In the genomic region with DNA sequence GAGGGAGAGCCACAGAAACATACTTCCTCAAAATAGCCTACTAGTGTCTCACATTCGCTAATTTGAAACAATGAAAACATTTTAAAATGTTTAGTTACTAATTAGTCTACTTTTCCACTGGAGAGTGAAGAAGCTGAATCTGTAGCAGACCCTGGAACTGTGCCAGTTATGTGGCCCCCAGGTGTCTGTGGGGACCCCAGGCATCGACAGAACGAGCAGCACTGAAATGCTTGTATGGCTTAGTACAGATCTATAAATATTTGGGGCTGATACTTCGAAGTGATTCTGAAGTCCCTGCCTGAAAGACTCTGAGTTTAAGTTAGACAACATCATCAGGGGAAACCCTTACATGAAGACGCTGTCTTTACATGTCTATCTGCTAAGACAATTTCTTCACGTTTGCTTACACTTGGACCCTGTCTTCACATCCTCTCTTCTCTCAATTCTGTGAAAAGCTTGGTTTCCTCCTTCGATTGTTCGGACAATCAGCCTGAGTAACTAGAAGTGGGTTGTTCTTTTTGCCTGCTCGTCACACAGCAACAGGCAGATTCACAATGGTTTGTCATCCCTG, we compare ENCODE assay signal across 26 mouse cellular contexts. TPM values are rescaled to one million over a fixed set of nuclear protein-coding genes. Genes with fewer than 3 reads are reported as not detected.
DNase-seq lines count a peak whose midpoint lies in the region; ATAC-seq and TF ChIP-seq lines count a peak whose summit lies in the region.
"Had no signal": no experiment of that assay in that cellular context is flagged by ENCODE, and none has a peak within 500 bp of the region (broad histone marks: within the 10 kb centered on the region; RNA-seq: fewer than 3 reads in every experiment).

No protein-coding gene starts in this region.

- no peak for TF ChIP-seq POLR2A in thymus, adult 2 months (IDR thresholded peaks at IDR 0.05; ENCODE audit: control insufficient read depth, extremely low read depth, insufficient read depth, low read length, poor library complexity)
- no peak for TF ChIP-seq POLR2A in bone marrow, adult 2 months (IDR thresholded peaks at IDR 0.05; ENCODE audit: borderline replicate concordance, control insufficient read depth, low read depth, low read length)

- H3K4me2 ChIP-seq in liver, postnatal 0 days (ENCODE audit: low read depth, low read length): no peak overlapping the region
- no peak overlapping the region for H3K4me2 ChIP-seq in liver, embryonic 11.5 days
- no peak overlapping the region for H3K4me2 ChIP-seq in kidney, embryonic 14.5 days (replicated peaks; ENCODE audit: low read depth, low read length)
- H3K4me2 ChIP-seq: heart, embryonic 13.5 days; hindbrain, embryonic 14.5 days had no signal

- peaks cover 2% of the 10 kb centered on the region; the same call in 1 of the 2 replicates for H3K4me1 ChIP-seq in liver, postnatal 0 days (ENCODE audit: insufficient read depth)
- H3K4me1 ChIP-seq in liver, embryonic 11.5 days (replicated peaks; ENCODE audit: control insufficient read depth, insufficient read depth, low read length): no peaks in the 10 kb centered on the region
- H3K4me1 ChIP-seq in thymus, adult 2 months (replicated peaks; ENCODE audit: control insufficient read depth, insufficient read depth, low read length): peaks cover 11% of the 10 kb centered on the region
- H3K4me1 ChIP-seq in bone marrow, adult 2 months (ENCODE audit: control insufficient read depth, insufficient read depth, low read length): peaks cover 4% of the 10 kb centered on the region
- no peaks in the 10 kb centered on the region for H3K4me1 ChIP-seq in kidney, embryonic 14.5 days (ENCODE audit: control insufficient read depth, insufficient read depth, low read length)
- H3K4me1 ChIP-seq: heart, embryonic 10.5 days had no signal

- H3K36me3 ChIP-seq in liver, postnatal 0 days (replicated peaks; ENCODE audit: insufficient read depth, low read length): no peaks in the 10 kb centered on the region
- H3K36me3 ChIP-seq in liver, embryonic 11.5 days (ENCODE audit: control insufficient read depth, insufficient read depth, low read length): no peaks in the 10 kb centered on the region
- H3K36me3 ChIP-seq in thymus, adult 2 months (ENCODE audit: control insufficient read depth, insufficient read depth, low read length): no peaks in the 10 kb centered on the region
- H3K36me3 ChIP-seq in splenic B cell, adult 2 months (ENCODE audit: control insufficient read depth, insufficient read depth, low read length, poor library complexity, severe bottlenecking): no peaks in the 10 kb centered on the region
- H3K36me3 ChIP-seq in kidney, embryonic 14.5 days (ENCODE audit: control insufficient read depth, insufficient read depth, low read length): no peaks in the 10 kb centered on the region
- H3K36me3 ChIP-seq: forebrain, embryonic 10.5 days; heart, embryonic 10.5 days; heart, embryonic 13.5 days had no signal

- DNase-seq in liver, postnatal 0 days: no peak
- no peak for DNase-seq in liver, embryonic 11.5 days (ENCODE audit: low spot score)
- DNase-seq in thymus, adult 2 months: no peak
- DNase-seq in thymus, postnatal 25 days: no peak
- DNase-seq in splenic B cell, adult 2 months (ENCODE audit: low read depth, low spot score): peak; percentile 52
- DNase-seq in adrenal gland, adult 2 months: no peak
- DNase-seq: adrenal gland, postnatal 14 days; cerebellum, adult 18-20 months; cerebellum, adult 9-10 months; cerebellum, postnatal 14 days; gastrocnemius, postnatal 10 days; gastrocnemius, postnatal 36 days; heart, postnatal 14 days; heart, postnatal 4 days had no signal

- no peak overlapping the region for H3K9ac ChIP-seq in liver, postnatal 0 days (replicated peaks)
- H3K9ac ChIP-seq in liver, embryonic 11.5 days (ENCODE audit: low read depth, low read length): no peak overlapping the region
- no peak overlapping the region for H3K9ac ChIP-seq in kidney, embryonic 14.5 days (ENCODE audit: low read depth, low read length)
- H3K9ac ChIP-seq: heart, embryonic 13.5 days; hindbrain, embryonic 14.5 days had no signal

- no peaks in the 10 kb centered on the region for H3K9me3 ChIP-seq in liver, postnatal 0 days (ENCODE audit: low read length)
- no peaks in the 10 kb centered on the region for H3K9me3 ChIP-seq in liver, embryonic 11.5 days (ENCODE audit: control insufficient read depth, low read length)
- H3K9me3 ChIP-seq in kidney, embryonic 14.5 days (ENCODE audit: control insufficient read depth, low read length): no peaks in the 10 kb centered on the region
- H3K9me3 ChIP-seq: forebrain, embryonic 10.5 days; heart, embryonic 10.5 days; heart, embryonic 13.5 days had no signal

- ATAC-seq in liver, postnatal 0 days: no peak
- ATAC-seq in liver, embryonic 11.5 days (replicated peaks; ENCODE audit: low FRiP score): no peak
- no peak for ATAC-seq in kidney, embryonic 14.5 days (ENCODE audit: low FRiP score, low TSS enrichment)
- ATAC-seq: activated CD4-positive, CD25-positive, alpha-beta regulatory T cell, adult 4 months; CD4-positive, CD25-positive, alpha-beta regulatory T cell, adult 4 months; forebrain, embryonic 14.5 days; hindbrain, postnatal 0 days; inflammation-experienced regulatory T-cells, adult 6 months had no signal

- no peak overlapping the region for H3K4me3 ChIP-seq in liver, postnatal 0 days (ENCODE audit: low read depth, low read length)
- no peak overlapping the region for H3K4me3 ChIP-seq in liver, embryonic 11.5 days (ENCODE audit: low read depth, low read length)
- no peak overlapping the region for H3K4me3 ChIP-seq in thymus, adult 2 months (ENCODE audit: control insufficient read depth, insufficient read depth, low read length)
- no peak overlapping the region for H3K4me3 ChIP-seq in bone marrow, adult 2 months (replicated peaks; ENCODE audit: control insufficient read depth, low read depth, low read length)
- H3K4me3 ChIP-seq in kidney, embryonic 14.5 days (ENCODE audit: low read length): no peak overlapping the region
- H3K4me3 ChIP-seq: forebrain, embryonic 10.5 days; heart, adult 2 months; heart, embryonic 10.5 days; heart, embryonic 13.5 days had no signal

- no peaks in the 10 kb centered on the region for H3K27me3 ChIP-seq in liver, postnatal 0 days (ENCODE audit: insufficient read depth, low read length)
- no peaks in the 10 kb centered on the region for H3K27me3 ChIP-seq in liver, embryonic 11.5 days (replicated peaks; ENCODE audit: control insufficient read depth, insufficient read depth, low read length)
- H3K27me3 ChIP-seq in thymus, adult 2 months (ENCODE audit: control insufficient read depth, insufficient read depth, low read length): no peaks in the 10 kb centered on the region
- H3K27me3 ChIP-seq in splenic B cell, adult 2 months (ENCODE audit: control insufficient read depth, insufficient read depth, low read length, poor library complexity, severe bottlenecking): no peaks in the 10 kb centered on the region
- no peaks in the 10 kb centered on the region for H3K27me3 ChIP-seq in kidney, embryonic 14.5 days (ENCODE audit: control insufficient read depth, insufficient read depth, low read length)

- peak overlapping the region; percentile 48 for H3K27ac ChIP-seq in liver, postnatal 0 days (ENCODE audit: low read depth)
- H3K27ac ChIP-seq in liver, embryonic 11.5 days (ENCODE audit: low read depth, low read length): no peak overlapping the region
- peak overlapping the region; percentile 66; the same call in 1 of the 2 replicates for H3K27ac ChIP-seq in thymus, adult 2 months (ENCODE audit: control insufficient read depth, insufficient read depth, low read length)
- peak overlapping the region; percentile 86 for H3K27ac ChIP-seq in bone marrow, adult 2 months (ENCODE audit: control insufficient read depth, insufficient read depth, low read depth, low read length, poor library complexity)
- no peak overlapping the region for H3K27ac ChIP-seq in kidney, embryonic 14.5 days (ENCODE audit: low read depth, low read length)
- H3K27ac ChIP-seq: forebrain, embryonic 10.5 days; heart, adult 2 months; heart, embryonic 10.5 days; heart, embryonic 13.5 days; hindbrain, embryonic 14.5 days; hindbrain, postnatal 0 days had no signal

- no peak for TF ChIP-seq EP300 in liver, postnatal 0 days (IDR thresholded peaks at IDR 0.05; ENCODE audit: low read depth)

- no peak for TF ChIP-seq CTCF in liver, postnatal 0 days (IDR thresholded peaks at IDR 0.05; ENCODE audit: low read depth)
- TF ChIP-seq CTCF in thymus, adult 2 months (IDR thresholded peaks at IDR 0.05; ENCODE audit: borderline replicate concordance, control insufficient read depth, extremely low read depth, insufficient read depth, low read length, poor library complexity): no peak
- no peak for TF ChIP-seq CTCF in bone marrow, adult 2 months (IDR thresholded peaks at IDR 0.05; ENCODE audit: control insufficient read depth, insufficient read depth, low read length)

- 59% methylated on average over 9 of the region's 9 CpGs for WGBS in liver, postnatal 0 days (ENCODE audit: insufficient replicate concordance)
- 71% methylated on average over 9 of the region's 9 CpGs for WGBS in liver, embryonic 11.5 days
- 70% methylated on average over 9 of the region's 9 CpGs for WGBS in thymus, adult 2 months
- WGBS in bone marrow, adult 2 months: 51% methylated on average over 9 of the region's 9 CpGs
- 84% methylated on average over 9 of the region's 9 CpGs for whole genome bisulfite sequencing in kidney, embryonic 14.5 days

RNA-seq across cellular contexts. Expression of gene Cpm, which starts 33.0 kb away (rescaled TPM):
- polyA plus RNA-seq in liver, postnatal 0 days (2015; fragmentation: Nextera tagmentation; extraction: Ambion mirVana): 7.0 and 7.7 TPM in 2 replicates
- 55.7 and 55.9 TPM in 2 replicates for polyA plus RNA-seq in liver, embryonic 11.5 days (2014; fragmentation: Nextera tagmentation; extraction: Ambion mirVana)
- polyA plus RNA-seq in thymus, adult 2 months (2012; rRNA removed): 3.2 and 3.6 TPM in 2 replicates
- 2.6 and 11.6 TPM in 2 replicates for polyA plus RNA-seq in bone marrow, adult 2 months (2011; ENCODE audit: insufficient read depth, insufficient read length, low replicate concordance, missing spikeins)
- polyA plus RNA-seq in kidney, embryonic 14.5 days (2014; fragmentation: Nextera tagmentation; extraction: Ambion mirVana): 21.8 and 28.9 TPM in 2 replicates
- 10 to 100 TPM; 21.4 to 29.3 TPM for total RNA-seq in adrenal gland, adult 2 months (2021)
- polyA plus RNA-seq in adrenal gland, adult 2 months (2012; rRNA removed): 14.6 and 19.2 TPM in 2 replicates

Comparison
In these comparisons a context has a peak if more than half of its experiments do, and no peak if none do; other contexts are left out.
1. H3K27ac ChIP-seq: peak in liver, postnatal 0 days (single experiment), thymus, adult 2 months (single experiment) and bone marrow, adult 2 months (single experiment); none in liver, embryonic 11.5 days (single experiment) and kidney, embryonic 14.5 days (single experiment).